Mouse (Mus musculus): ENCODE results near the gene Pcbd1.
A peak's percentile ranks its signal among the peaks of the same experiment; 100 is the strongest.

DNA sequence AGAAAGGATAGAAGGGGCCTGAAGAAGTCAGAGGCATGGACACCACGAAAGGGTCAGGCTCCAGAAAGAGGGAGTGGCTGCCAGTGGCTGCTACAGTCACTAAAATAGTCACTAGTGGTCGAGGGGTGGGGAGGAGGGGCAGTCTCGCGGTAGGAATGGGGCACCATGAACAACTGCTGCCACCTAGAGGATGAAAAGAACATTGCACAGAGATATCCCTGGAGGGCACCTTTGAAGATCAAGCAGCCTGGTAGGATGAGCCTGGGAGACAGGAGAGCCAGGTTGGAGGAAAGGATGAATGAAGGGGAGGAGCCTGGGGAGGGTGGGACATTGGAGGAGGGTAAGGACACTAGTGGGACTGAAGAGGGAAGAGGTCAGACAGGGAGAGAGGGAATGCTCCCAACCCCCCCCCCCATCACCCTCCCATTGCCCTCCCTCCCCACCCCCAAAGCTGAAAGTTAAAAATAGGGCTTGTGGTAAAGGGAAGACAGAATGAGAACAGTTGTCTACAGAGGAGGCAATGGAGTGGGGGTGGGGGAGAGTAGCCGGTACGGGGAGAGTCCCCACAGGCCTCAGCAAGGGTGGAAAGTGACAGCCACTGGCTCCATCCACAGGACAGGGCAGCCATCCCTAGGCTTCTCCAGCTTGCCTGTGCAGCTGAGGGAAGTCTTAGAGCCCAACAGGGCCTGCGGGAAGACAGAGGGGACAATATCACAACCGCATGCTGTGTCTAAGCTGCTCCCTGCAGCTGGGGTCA is 20.5 kb upstream of the Pcbd1 start:
- peak; percentile 93; the same call in 1 of the 2 replicates for TF ChIP-seq CTCF (IDR thresholded peaks at IDR 0.05; ENCODE audit: extremely low read depth, insufficient read length, insufficient replicate concordance, low read depth, low read length)
- no peak for TF ChIP-seq POLR2A (IDR thresholded peaks at IDR 0.05; ENCODE audit: low read depth, low read length)
